Mouse (Mus musculus) kidney, embryonic 14.5 days (tissue): Measurements from ENCODE around the gene Olfr1048. TPM values are rescaled to one million over a fixed set of nuclear protein-coding genes. Genes with fewer than 3 reads are reported as not detected.

Experiments used
- polyA plus RNA-seq: library from polyadenylated mRNA; unstranded; fragments of >200 nt; fragmentation: Nextera tagmentation; extraction: Ambion mirVana; gene quantifications from 2 replicates; pipeline ENCODE4 v1.2.1, GENCODE M21; 2014

Olfr1048 gene
- polyA plus RNA-seq, 1 experiment from 2014 or later, result not detected

Other genes with a start within 250 kb of the Olfr1048 start
- gene Olfr1031, start 250.0 kb downstream of the Olfr1048 start, polyA plus RNA-seq, result not detected in 2 replicates
- not detected in 2 replicates for gene Olfr1032, start 234.7 kb downstream of the Olfr1048 start, polyA plus RNA-seq
- gene Olfr1033, start 219.7 kb downstream of the Olfr1048 start, polyA plus RNA-seq, result 1.3 and 3.2 TPM in 2 replicates
- 0.17 TPM in 1 of 2 replicates, not detected in the other for gene Olfr1034, start 194.4 kb downstream of the Olfr1048 start, polyA plus RNA-seq
- not detected in 2 replicates for gene Olfr1036, start 166.3 kb downstream of the Olfr1048 start, polyA plus RNA-seq
- gene Olfr1037, start 152.9 kb downstream of the Olfr1048 start, polyA plus RNA-seq, result not detected in 2 replicates
- not detected in 2 replicates for gene Olfr1039, start 104.4 kb downstream of the Olfr1048 start, polyA plus RNA-seq
- gene Olfr1040, start 93.6 kb downstream of the Olfr1048 start, polyA plus RNA-seq, result not detected in 2 replicates
- not detected in 2 replicates for gene Olfr1042, start 78.5 kb downstream of the Olfr1048 start, polyA plus RNA-seq
- gene Olfr1043, start 72.8 kb downstream of the Olfr1048 start, polyA plus RNA-seq, result not detected in 2 replicates
- gene Olfr1044, start 62.5 kb downstream of the Olfr1048 start, polyA plus RNA-seq, result not detected in 2 replicates
- gene Olfr52, start 54.6 kb downstream of the Olfr1048 start, polyA plus RNA-seq, result not detected in 2 replicates
- gene Olfr1045, start 37.3 kb downstream of the Olfr1048 start, polyA plus RNA-seq, result not detected in 2 replicates
- gene Olfr1046, start 21.0 kb downstream of the Olfr1048 start, polyA plus RNA-seq, result not detected in 2 replicates
- gene Olfr1047, start 8.9 kb downstream of the Olfr1048 start, polyA plus RNA-seq, result not detected in 2 replicates
- not detected in 2 replicates for gene Olfr1049, start 18.0 kb upstream of the Olfr1048 start, polyA plus RNA-seq
- not detected in 2 replicates for gene Olfr1051, start 38.8 kb upstream of the Olfr1048 start, polyA plus RNA-seq
- gene Olfr1052, start 52.2 kb upstream of the Olfr1048 start, polyA plus RNA-seq, result not detected in 2 replicates
- gene Olfr1053, start 75.0 kb upstream of the Olfr1048 start, polyA plus RNA-seq, result not detected in 2 replicates
- gene Olfr1054, start 95.1 kb upstream of the Olfr1048 start, polyA plus RNA-seq, result not detected in 2 replicates
- not detected in 2 replicates for gene Olfr1055, start 110.0 kb upstream of the Olfr1048 start, polyA plus RNA-seq
- gene Olfr1056, start 122.2 kb upstream of the Olfr1048 start, polyA plus RNA-seq, result not detected in 2 replicates
- gene Olfr1057, start 138.1 kb upstream of the Olfr1048 start, polyA plus RNA-seq, result not detected in 2 replicates
- not detected in 2 replicates for gene Olfr1058, start 148.3 kb upstream of the Olfr1048 start, polyA plus RNA-seq
- gene Olfr1061, start 173.8 kb upstream of the Olfr1048 start, polyA plus RNA-seq, result not detected in 2 replicates
- gene Olfr1062, start 186.5 kb upstream of the Olfr1048 start, polyA plus RNA-seq, result not detected in 2 replicates
- not detected in 2 replicates for gene Olfr1065, start 210.3 kb upstream of the Olfr1048 start, polyA plus RNA-seq
- not detected in 2 replicates for gene Olfr1066, start 216.0 kb upstream of the Olfr1048 start, polyA plus RNA-seq
- gene Olfr228, start 247.1 kb upstream of the Olfr1048 start, polyA plus RNA-seq, result not detected in 2 replicates